Mouse (Mus musculus) spleen, adult 2 months (tissue): Measurements from ENCODE around the gene Pbld2.

Experiments used
- CTCF ChIP-seq: fragments of 200-500 bp; IDR thresholded peaks from 2 replicates; pipeline ENCODE4 v1.5.1; 2011; ENCODE audit warnings: mild to moderate bottlenecking, inconsistent platforms; ENCODE audit not compliant: insufficient read depth, insufficient read length, insufficient replicate concordance; ENCODE audit errors: extremely low read depth
- POLR2A ChIP-seq: fragments of 200-500 bp; IDR thresholded peaks from 2 replicates; pipeline ENCODE4 v1.6.1; 2011; ENCODE audit warnings: low read depth, low read length, inconsistent platforms

GRCm38 (mm10) chr10:63065988-63066387, 41.9 kb downstream of the Pbld2 start:
- TF ChIP-seq CTCF = peak; percentile 79
- TF ChIP-seq POLR2A = no peak
